Mouse (Mus musculus) heart, postnatal 14 days (tissue): ENCODE measurements around the gene Slc25a26. TPM values are rescaled to one million over a fixed set of nuclear protein-coding genes. Genes with fewer than 3 reads are reported as not detected.

ENCODE experiments used
- DNase-seq, 2 experiments: peaks; one replicate each; pipeline ENCODE4 v3.0.0; 2021 to 2022
- intact Hi-C: fragments of 180-260 bp; cut with DNase I; formaldehyde crosslinking; loops from one replicate; pipeline ENCODE4 v1.15.1; 2025
- total RNA-seq, 2 experiments: library from RNA; stranded (reverse); gene quantifications; 2 replicates each; pipeline ENCODE4 v1.2.3; 2021

The Slc25a26 gene
- total RNA-seq, 2 experiments from 2014 or later, result 11.4 to 14.6 TPM

DNA sequence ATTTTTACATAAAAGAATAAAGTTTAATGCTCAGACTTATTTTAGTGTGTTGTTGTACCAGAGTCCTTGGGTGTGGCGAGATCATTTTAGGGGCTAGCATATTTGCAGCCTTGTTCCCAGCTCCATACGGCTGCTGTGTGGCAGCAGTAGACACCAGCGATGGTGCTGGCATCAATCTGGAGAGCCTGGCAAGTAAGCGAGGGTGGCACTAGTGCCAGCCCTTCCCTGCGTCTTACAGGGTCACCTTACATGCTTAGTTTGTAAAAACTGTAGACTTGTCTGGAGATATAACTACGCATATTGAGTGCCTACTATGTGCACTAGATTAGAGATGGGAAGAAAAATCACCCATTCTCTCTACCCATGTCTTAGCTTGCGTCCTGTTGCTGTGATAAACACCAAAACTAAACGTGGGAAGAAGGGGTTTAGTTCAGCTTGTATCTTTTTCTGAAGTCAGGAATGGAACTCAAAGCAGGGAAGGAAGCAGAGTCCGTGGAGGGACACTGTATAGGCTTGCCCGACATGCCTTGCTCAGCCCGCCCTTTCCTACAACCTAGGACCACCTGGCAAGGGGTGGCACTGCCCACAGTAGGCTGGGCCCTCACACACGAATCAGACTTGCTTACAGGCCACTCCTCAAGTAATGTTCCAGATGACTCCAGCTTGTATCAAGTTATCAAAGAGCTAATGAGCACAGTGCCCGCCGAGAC, 96.1 kb downstream of the Slc25a26 start:
- intact Hi-C loops, result no loop called here

DNA sequence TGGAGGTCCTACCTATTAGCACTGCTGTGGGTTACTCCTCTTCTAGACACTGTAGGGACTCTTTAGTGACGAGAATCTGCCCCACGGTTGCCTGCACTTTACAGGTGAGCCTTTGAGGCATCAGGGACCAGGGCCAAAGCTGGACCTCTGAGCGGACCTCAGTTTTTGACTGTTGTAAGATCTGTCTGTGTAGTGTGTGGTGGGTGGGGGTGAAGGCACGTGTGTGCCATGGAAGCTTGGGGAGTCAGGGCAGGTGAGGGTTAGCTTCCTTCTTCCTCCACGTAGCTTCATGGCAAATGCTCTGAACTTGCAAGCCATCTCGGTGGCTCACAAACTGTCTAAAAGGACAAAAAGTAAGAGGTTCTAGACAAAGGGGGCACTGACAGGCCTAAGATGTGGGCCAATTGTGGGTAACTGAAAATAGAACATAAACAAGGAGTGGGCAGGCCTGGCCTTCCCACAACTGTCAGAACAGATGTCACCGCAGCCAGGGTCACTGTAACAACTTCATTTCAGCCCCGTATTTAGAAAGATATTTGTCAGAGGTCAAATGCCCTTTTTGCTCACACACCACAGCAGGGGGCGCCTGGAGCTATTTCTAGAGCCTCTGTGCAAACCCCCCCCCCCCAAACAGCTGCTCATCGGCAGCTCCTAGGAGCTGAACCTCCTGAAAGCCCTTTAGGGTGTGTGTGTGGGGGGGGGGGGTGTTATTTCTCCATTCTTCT, 96.8 kb downstream of the Slc25a26 start:
- intact Hi-C loops, result no loop called here

More for the DNA sequence above, 96.1 kb downstream of the Slc25a26 start:
- DNase-seq, result peak; percentile 26 to 51

GRCm38 (mm10) chr6:94598421-94598820, 98.3 kb downstream of the Slc25a26 start:
- no peak for DNase-seq
- intact Hi-C loops, result no loop called here

More for the DNA sequence above, 96.8 kb downstream of the Slc25a26 start:
- DNase-seq, result peak; percentile 36 to 42

GRCm38 (mm10) chr6:94599016-94599415, 98.9 kb downstream of the Slc25a26 start:
- no peak for DNase-seq
- intact Hi-C loops, result no loop called here

GRCm38 (mm10) chr6:94601101-94601500, 101.0 kb downstream of the Slc25a26 start:
- DNase-seq, result peak; percentile 53 to 56
- intact Hi-C loops, result no loop called here

DNA sequence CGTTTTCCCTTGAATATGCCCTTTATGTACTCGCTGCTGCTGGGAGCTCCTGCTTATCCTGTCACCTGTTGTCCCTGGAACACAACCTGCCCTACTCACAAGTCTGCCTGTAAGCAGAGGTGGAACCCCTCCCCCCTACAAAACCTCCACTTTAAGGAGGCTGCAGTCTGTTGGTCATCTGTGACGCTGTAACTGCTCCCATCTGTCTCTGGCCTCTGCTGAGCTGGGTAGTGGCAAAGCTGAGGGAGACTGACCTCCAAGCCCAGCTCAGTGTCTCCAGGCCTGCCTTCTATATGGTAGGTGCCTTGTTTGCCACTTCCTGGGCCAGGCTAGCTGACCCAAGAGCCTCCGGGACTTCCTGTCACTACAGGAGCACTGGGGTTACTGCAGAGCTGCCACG, 101.7 kb downstream of the Slc25a26 start:
- DNase-seq, result no peak
- intact Hi-C loops, result no loop called here

- intact Hi-C loops, result no loop called here
These were observed 103.9 kb downstream of the Slc25a26 start for GRCm38 (mm10) chr6:94604072-94604471.

GRCm38 (mm10) chr6:94604546-94604945, 104.4 kb downstream of the Slc25a26 start:
- no peak for DNase-seq
- intact Hi-C loops, result no loop called here

More at GRCm38 (mm10) chr6:94604072-94604471, 103.9 kb downstream of the Slc25a26 start:
- DNase-seq, result no peak

DNA sequence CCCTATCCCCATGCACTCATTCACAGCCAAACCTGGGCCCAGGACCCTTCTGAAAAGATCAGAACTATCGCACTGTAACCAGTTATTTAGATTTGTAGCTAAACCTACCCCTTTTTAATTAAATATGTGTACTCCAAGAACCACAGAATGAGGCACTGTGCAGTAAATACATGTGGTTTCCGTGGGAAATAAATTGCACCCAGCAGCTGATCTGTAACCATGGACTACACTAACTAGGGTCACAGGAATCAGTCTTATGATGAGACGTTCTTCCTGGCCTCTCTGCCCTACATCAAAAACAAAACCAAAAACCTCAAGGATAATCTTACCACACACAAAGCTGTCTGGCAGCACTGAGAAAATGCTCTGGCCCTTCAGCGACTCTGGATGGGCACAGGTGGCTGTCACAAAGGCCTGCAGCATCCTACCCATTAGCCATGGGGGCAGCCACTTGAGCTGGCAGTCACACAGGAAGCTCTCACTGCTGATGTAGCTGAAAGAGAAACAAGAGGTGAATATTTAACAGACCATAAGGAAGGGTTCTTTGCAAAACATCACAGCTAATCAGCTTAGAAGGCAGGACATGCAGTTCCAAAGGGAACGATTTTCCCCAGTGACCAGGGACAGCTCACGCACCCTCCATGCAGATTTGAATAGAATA, 113.2 kb downstream of the Slc25a26 start:
- DNase-seq, result no peak
- intact Hi-C loops, result no loop called here

DNA sequence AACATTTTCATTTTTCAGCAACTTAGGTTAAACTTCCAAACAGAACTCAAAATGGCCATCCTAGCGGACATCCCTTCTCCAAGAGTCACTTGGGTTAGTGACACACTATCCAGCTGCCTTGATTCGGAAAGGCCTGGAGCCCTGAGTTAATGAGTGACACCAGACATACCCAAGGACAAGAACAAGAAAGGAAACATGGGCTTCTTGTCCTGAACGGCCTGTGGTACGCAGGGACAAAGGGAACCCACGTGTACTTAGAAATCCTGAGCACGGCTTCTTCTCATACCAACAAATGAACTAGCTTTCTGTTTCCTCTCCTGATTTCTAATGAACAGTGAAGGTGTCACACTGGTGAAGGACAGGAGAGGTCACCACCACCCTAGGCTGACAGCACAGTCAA, 114.2 kb downstream of the Slc25a26 start:
- no peak for DNase-seq
- intact Hi-C loops, result no loop called here

DNA sequence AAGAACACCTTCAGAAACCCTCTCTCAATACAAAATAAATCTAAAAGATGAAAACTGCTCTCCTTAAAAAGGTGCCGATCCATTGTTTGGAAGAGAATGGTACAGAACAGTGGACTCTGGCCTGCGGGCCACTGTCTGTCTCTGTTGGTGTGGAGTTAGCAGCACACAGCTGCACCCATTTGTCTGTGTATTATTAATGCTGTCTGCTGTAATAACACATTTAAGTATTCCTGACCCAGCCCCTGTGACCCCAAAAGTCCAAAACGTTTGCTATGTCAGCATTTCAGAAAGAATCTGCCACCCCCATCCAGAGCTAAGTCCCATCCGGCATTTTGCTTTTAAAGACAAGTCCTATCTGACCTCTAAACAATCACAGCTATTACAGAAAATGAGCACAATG, 115.8 kb downstream of the Slc25a26 start:
- DNase-seq, result no peak
- intact Hi-C loops, result no loop called here

- intact Hi-C loops, result no loop called here
- DNase-seq, result no peak
These were observed 118.5 kb downstream of the Slc25a26 start for GRCm38 (mm10) chr6:94618671-94619070.

DNA sequence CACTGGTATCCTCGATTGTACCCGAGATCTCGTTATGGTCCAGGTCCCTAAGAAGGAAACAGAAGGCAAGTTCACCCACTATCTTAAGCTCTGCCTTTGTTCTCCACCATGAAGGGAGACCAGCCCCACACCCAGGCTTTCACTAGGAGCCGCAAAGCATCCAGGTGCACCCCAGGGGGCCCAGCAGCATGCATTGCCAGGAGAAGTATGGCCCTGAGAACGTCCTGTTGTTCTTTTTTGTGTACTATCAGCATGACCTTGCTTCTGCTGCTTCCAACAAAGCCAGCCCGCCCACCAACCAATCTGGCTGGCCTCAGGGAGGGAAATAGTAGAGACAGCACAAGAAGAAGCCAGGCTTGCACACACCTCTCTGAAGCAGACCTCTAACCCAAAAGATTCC, 120.2 kb downstream of the Slc25a26 start:
- intact Hi-C loops, result loop anchor here (5.0 kb wide), 3 partner anchors 37 to 367 kb away; no protein-coding TSS in a partner anchor
- DNase-seq, result no peak

DNA sequence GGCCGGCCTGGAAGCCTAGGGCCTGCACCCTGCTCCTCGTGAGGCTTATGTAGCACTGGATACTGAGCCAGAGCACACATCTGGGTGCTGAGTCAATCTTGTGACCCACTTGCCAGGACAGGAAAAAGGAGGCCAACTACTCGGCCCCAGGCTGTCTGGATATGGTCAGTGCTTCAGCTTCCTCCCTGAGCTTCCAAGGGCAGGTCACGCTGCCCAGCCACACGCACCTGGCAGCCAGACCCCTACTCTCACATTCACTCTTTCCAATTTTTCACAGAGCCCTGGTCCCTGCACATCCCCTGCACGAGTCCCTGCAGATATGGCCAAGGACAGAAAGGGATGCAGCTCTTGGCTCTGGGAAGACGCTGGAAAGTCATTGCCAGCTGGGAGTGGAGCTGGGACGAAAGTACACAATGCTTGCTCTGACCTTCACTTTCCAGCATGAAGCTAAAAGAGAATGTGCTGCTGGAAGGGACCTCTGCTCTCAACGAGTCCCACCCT, 120.7 kb downstream of the Slc25a26 start:
- intact Hi-C loops, result loop anchor here (5.0 kb wide), 3 partner anchors 36 to 366 kb away; no protein-coding TSS in a partner anchor
- DNase-seq, result peak; percentile 63 to 65

DNA sequence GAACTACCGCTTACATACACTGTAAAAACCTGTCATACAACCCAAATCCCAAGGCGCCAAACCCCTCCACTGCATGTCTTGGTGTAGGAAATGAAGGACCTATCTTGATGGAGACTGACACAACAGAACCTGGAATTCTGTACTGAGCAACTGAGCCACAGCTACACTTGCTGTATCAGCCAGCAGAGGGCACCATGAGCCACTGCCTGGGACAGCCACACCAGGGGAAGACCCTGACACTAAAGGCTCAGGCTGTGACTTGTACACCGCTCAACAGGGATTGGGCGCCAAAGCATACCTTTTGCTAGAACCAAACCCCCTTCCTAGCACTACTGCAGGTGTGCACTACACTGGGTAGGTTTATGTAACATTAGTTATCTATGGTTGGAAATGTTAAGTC, 122.9 kb downstream of the Slc25a26 start:
- intact Hi-C loops, result loop anchor here (2.0 to 5.0 kb wide), 5 partner anchors 34 to 364 kb away; no protein-coding TSS in a partner anchor
- peak; percentile 77 to 85 for DNase-seq

DNA sequence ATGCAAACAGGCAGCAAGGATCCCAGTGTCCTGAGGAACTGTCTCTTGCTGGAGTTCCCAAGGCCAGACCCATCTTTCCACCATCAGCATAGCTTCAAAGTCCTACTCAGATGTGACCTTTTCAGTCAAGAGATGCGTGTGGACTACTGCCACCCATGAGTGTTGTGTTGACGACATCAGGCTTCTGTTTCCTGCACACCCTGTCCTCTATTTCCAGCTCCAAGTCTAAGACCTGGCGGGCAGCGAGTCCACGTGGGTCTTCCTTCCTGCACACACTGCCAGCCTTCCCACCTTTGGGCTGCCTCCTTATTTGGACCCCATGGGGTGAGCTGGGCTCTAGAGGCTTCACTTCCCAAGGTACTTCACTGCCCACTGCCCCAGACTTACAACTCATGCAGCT, 124.4 kb downstream of the Slc25a26 start:
- intact Hi-C loops, result loop anchor here (5.0 kb wide), 3 partner anchors 33 to 363 kb away; no protein-coding TSS in a partner anchor
- no peak for DNase-seq

GRCm38 (mm10) chr6:94625896-94626295, 125.8 kb downstream of the Slc25a26 start:
- intact Hi-C loops, result no loop called here
- no peak for DNase-seq

DNA sequence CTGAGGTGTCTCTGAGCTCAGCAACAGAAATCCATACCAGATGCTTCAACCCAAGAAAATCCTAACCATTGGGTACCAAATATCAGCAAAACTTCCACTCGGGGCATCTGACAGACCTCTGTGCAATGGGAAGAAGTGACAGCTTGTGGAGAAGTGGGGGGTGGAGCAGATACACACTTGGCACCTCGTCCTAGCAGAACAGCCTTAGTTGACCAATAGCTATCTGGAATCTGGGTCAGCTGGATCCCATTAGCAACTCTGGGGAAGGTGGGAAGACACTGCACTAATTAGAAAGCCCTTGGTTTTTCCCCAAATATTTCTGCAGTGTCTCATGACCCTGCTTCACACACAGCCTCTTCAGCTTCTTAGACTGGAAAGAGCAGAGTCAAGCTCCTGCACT, 126.7 kb downstream of the Slc25a26 start:
- no peak for DNase-seq
- intact Hi-C loops, result no loop called here

- intact Hi-C loops, result no loop called here
- no peak for DNase-seq
These were observed 127.8 kb downstream of the Slc25a26 start for GRCm38 (mm10) chr6:94627714-94628595.

DNA sequence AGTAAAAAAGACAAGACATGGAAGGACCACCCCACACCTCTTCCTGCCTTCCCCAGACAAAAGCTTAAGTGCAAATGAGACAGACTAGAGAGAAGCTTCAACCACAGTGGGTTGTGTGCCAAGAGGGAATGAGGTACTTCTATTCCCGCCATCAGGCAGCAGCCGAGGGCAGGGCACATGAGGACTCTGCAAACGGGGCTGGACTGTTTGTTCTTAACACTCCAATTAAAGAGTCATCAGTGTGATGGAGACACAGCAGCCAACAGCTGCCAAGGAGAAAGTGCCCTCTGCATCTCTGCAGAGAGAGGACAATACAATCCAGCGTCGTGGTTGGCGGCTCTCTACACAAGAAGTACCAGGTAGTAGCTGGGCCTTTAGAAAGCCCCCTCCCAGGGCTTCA, 128.7 kb downstream of the Slc25a26 start:
- intact Hi-C loops, result no loop called here
- DNase-seq, result no peak
